Mouse (Mus musculus): ENCODE data around the gene Scd2.
"Not testable (repeated sequence)": the region's sequence is repeated elsewhere in the genome, so short reads cannot be mapped to it uniquely, and the experiment has no call there.

Scd2 gene

DNA sequence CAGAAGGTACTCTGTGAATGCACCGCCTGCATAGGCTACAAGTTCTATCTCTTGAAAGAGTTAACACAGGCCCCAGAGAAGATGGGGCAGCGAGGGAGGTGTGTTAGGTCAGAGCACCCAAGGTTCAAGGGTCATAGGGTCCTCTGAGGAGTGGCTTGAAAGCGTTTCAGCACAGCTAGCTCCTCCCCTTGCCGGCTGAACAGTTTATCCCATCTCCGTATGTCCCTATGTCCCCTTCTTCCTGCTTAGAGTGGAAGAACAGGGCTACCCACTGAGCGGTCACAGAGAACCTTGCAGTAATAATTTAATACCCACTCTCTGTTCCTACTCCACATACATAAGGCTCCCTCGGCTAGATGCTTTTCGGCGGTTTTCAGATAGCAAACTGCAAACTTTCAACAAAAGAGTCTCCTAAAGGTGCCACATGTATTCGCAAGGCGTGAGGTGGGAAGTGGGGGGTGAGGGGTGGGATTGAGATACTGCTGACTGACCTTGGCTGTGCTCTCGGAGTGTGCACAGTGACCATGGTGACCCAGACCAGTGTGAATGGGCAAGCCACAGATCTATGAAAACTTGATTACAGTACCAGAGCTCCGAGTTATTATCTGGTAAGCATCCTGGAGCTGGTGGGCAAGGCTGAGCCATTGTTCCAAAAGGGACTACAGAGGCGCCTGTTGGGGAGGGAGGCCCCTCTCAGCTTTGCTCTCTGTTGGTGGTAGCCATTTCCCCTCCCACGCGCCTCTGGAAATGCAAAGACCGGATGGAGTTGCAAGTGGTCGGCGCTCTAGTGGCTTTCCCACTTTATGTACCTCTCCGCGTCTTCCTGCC, at the start of gene Scd2:
Gene Scd2 (plus strand): TSS at position 734 of the 828 bp plus-strand sequence.
- DNase-seq (ENCODE audit: low spot score), result peak; percentile 51

DNA sequence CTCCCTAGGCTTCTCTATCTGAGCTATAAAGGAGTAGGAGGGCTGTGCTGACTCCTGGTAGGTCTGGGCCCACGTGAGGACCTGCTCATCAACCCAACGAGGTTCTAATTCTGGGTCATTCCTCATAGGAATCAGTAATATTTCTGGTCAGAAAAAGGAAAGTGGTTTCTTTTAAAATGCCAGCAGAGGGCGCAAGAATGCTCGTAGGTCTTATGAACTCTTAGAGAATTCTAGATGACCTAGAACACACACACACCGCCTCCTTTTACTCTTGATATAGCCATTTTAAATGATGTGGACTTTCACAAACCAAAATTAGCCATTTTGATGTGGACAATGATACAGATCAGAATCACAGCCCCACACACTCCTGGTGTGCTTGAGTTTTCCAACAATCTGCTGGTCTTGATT, 47.7 kb upstream of the Scd2 start:
- DNase-seq (ENCODE audit: low spot score), result no peak

DNA sequence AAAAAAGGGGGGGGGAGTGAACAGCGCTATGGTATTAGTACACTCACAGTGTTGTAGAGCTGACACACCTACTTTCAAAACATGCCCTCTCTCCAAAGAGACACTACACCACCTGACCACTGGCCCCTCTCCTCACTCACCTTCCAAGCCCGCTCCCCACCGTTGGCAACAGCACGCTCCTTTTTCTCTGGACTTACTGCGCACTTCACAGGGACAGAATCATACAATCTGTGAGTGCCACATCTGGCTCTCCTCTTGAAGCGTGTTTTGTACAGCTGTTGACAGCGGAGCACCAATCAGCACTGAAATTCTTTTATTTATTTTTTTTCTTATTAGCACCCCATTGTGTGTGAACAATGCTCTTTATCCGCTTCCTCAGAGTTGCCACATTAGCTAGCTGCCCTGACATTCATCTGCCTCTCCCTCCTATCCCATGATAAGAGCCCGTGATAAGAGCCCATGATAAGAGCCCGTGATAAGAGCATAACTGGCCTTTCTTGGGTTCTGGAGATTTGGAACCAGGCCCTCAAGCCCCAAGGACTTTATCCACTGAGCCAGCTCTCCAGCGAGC, 47.0 kb upstream of the Scd2 start:
- peak; percentile 73 for DNase-seq (ENCODE audit: low spot score)

DNA sequence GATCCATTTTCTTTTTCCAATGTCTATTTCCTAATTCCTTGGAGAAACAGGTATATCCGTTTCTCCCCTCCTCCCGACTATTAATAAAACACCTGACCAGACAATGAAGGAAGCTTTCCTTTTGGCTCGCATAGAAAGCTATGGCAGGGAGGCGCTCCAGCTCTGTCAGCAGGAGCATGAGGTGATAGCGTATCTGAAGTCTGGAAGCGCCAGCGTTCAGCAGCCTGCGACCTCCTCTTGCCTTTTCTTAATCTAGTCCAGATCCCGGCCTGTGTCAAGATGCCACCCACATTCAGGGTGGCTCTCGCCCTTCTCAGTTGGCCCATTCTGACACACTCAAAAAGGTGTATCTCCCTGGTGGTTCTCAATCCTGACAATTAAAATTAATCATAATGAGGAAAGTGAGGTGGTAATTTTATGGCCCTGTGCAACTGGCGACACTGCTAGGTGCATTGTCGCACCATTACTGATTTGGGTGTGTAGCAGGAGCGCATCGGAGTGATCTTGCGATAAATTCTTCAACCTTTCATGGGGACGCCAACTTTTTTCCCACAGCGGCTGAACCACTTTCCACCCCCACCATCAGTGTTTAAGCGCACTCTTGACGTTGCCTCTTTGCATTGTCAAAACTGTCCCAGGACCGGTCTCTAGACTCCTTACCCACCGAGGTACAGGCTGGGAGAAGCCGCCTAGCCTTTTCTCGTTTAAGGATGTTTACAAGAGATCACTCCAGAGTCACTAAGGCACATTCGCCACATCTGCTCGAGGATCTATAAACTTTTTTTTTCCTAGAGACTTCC, 46.0 kb upstream of the Scd2 start:
- peak; percentile 23 for DNase-seq (ENCODE audit: low spot score)

DNA sequence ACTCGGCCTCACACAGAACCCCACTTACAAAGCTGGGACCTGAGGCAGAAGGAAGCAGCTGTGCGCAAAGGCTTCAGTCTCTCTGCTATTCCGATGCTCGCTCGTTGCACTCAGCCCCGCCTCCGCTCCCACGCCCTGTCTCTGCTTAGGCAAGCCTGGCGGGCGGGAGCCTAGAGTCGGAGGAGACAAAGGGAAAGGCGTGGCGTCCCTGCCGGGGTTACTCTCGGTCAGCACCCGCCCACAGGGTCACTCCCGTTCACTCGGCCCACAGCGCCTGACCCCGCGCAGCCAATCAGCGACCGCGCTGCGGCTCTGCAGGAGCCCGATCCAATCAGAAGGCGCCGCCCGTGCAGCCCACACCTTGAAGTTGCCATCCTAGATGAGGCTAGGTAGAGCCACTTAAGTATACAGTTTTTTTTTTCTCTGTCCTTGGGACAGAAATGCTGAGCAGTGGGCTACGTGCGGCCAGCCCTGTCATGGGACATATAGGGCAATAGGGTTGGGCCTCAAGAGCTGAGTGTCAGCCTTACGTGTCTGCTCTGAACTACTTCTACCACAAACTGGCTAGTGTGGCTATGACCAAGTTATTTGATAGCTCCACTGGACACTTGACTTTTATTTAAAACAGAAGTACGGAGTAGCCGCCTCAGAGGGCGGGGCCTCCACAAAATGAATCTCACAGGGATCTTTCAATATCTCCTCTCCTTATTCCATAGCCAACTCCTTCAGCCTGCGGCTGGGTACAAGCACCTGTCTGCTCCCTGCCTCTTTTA, 45.2 kb upstream of the Scd2 start:
- peak; percentile 95 for DNase-seq (ENCODE audit: low spot score)

DNA sequence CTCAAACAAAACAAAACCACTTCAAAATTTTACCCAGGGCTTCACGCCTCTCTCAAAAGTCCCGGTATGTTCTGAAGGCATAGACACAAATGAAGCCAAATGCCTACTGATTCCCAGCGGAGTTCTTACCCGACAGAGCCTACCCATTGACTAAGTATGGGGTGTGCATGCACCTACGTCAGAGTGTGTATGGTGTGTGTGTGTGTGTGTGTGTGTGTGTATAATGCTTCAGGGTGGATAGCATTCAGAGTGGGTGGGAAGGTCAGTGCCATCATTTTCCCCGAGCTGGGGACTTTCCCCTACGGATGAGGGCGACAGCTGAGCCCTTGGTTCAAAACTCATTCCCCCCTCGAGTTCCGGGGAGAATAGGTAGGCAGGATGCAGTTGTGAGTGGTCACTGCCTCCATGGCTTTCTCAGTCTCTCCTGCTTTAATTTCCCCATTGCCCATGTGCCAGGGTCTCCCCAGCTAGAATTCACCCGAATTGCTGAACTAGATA, 44.6 kb upstream of the Scd2 start:
- DNase-seq (ENCODE audit: low spot score), result no peak

DNA sequence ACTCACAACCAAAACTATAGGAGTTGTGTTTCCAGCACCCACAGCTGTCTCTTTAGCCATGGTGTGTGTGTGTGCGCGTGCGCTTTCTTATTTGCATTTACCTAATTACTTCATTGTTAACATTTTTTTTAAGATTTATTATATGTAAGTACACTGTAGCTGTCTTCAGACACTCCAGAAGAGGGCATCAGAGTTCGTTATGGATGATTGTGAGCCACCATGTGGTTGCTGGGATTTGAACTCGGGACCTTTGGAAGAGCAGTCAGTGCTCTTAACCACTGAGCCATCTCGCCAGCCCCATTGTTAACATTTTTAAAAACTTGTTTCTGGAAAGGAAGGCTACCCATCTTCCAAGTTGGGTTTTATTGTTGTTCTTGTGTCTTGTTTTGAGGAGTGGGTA, 42.3 kb upstream of the Scd2 start:
- not testable (repeated sequence) for DNase-seq (ENCODE audit: low spot score)

DNA sequence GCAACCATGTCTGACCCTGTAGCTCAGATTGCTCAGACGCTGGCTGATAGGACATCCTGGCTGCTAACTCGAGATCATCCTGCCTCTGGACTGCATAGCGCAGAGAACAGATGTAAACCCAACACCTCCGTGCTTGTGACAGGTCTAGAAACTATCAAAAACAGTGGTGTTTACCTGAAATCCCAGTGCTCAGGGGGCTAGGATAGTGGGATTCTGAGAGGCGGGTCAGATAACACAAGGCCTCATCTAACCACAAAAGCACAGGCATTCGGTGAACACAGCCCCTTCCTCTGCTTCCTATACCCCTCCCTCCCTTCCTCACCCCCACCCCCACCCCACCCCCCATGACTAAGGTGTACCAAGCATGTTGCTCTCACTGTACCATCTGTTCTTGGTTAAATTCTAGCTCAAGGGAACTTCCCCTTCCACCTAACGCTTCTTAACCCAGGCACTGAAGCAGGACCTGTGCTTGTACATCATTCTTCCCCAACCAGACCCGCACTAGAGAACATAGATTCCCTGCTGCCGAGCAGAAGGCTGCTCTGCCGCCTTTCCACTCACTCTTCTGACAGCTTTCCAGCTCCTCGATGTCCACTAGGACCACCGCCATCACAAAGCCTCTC, 41.4 kb upstream of the Scd2 start:
- DNase-seq (ENCODE audit: low spot score), result no peak

DNA sequence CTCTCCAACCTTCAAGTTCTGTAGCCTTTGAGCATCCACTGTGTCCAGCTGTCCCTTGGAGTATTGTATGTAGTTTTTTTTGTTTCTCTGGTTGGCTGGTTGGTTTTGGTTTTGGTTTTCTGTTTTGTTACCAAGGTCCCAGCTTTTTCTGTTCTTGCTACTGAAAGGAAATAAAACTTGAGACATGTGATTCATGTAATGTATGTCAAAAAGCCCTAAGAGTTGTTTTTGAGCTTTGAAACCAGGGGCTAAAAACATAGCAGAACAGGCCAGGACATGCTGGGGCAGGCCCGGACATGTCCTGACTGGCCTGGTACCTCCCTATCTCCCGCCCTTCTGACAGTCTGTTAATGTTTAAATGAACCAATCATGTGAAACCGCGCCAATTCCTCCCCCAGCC, 39.4 kb upstream of the Scd2 start:
- DNase-seq (ENCODE audit: low spot score), result not testable (repeated sequence)

DNA sequence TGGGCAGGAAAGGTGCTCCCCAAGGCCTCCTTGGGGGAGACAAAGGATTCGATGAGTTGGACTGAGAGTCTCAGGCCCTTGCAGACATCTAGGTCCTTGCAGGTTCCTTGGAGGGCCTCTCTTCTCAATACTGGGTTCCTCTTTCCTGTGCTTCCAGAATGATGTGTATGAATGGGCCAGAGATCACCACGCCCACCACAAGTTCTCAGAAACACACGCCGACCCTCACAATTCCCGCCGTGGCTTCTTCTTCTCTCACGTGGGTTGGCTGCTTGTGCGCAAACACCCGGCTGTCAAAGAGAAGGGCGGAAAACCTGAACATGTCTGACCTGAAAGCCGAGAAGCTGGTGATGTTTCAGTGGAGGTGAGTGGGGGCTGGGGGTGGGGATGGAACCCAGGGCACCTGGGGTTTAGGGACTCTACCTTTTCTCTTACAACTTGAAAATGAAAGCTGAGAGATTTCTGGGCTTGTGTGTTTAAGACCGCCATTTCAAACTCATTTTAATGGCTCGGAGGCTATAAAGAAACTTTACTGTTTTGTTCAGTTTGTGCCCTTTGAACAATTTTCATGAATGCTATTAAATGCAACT, 36.0 kb upstream of the Scd2 start:
- no peak for DNase-seq (ENCODE audit: low spot score)

DNA sequence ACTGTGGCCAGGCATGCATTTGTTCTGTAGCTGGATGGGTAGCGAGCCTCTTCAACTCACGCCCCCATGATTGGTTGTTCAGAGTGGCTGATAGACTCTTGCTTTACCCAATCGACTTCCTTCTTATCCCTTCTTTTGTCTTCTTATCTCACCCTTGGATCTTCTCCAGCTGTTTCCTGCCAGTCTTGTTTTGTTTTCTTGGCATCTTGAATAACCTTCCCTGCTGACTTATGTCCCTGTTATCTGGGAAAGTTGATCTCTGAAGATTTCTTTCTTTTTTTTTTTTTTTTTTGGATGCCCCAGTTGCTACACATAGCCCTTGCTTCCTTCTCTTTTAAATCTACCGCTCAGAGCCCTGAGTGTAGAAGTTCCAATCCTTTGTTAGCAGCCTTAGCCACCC, 34.0 kb upstream of the Scd2 start:
- no peak for DNase-seq (ENCODE audit: low spot score)

DNA sequence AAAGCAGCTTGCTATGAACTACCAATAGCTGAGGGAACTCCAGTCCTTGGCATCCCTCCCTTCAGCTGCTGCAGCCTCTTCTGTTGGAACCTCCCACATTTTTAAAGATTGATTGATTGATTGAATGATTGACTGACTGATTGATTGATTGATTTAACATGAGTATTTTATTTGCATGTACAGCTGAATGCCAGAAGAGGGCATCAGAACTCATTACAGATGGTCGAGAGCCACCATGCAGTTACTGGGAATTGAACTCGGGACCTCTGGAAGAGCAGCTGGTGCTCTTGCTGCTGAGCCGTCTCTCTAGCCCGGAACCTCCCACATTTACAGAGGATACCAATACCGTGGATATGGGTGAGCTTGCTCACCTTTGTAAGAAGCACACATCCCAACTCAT, 33.0 kb upstream of the Scd2 start:
- no peak for DNase-seq (ENCODE audit: low spot score)

DNA sequence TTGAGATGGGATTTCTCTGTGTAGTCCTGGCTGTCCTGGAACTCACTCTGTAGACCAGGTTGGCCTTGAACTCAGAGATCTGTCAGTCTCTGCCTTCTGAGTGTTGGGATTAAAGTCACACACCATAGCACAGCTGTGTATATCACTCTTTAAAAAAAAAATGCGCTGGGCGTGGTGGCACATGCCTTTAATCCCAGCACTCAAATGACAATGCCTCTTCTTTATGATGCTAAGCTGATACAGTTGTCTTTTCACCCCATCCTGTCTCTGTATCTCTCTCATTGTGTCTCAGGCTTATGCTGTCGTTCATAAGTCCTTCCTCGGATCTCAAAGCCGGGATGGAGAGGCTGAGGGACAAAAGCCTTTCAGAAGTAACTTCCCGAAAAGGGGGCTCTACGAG, 31.7 kb upstream of the Scd2 start:
- DNase-seq (ENCODE audit: low spot score), result no peak

DNA sequence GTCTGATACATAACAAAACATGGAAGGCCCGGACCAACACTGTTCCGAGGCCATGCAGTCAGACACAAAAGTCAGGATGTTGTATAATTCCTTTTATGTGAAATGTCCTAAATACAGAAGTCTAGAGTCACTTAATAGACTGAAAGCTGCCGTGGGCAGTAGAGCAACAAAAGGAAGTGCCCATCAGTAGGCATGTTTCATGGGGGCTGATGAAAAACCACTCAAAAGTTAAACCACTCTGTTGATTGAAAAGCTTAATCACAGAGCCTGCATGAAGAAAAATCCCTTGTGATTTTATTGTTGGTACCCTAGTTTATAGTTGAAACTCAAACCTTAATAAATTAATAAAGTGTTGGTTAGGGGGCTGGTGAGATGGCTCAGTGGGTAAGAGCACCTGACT, 29.9 kb upstream of the Scd2 start:
- DNase-seq (ENCODE audit: low spot score), result no peak

DNA sequence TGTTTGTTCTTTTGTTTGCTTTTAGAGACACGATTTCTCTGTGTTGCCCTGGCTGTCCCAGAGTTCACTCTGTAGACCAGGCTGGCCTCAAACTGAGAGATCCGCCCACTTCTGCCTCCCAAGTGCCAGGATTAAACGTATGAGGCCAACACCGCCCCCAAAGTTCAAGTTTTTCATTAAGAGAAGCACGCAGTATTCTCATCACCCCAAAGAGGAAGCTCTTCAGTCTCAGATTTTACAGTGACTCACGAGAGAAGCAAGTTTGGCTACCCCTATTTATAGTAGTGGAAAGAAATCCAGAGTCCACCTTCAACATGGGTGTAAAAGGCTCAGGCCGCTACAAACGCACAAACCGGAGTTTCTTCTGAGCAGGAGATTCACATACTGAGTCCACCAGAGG, 29.2 kb upstream of the Scd2 start:
- no peak for DNase-seq (ENCODE audit: low spot score)

DNA sequence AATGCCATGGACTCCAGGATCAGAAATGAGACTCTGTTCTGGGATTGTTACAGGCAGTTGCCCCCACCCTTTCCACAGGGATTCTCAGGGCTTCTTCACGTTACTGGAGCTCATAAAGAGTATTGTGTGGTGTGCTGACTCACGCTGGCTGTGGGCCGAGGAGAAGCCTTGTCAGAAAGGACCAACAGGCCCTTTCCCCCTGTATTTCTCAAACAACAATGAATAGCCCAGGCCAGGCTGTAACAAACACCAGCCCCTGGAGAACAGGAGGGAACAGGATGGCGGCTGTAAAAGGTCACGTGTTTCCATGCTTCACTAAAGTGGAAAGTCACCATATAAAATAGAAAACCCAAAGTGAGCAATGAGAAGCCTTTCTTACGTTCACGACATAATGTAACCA, 28.2 kb upstream of the Scd2 start:
- DNase-seq (ENCODE audit: low spot score), result no peak

DNA sequence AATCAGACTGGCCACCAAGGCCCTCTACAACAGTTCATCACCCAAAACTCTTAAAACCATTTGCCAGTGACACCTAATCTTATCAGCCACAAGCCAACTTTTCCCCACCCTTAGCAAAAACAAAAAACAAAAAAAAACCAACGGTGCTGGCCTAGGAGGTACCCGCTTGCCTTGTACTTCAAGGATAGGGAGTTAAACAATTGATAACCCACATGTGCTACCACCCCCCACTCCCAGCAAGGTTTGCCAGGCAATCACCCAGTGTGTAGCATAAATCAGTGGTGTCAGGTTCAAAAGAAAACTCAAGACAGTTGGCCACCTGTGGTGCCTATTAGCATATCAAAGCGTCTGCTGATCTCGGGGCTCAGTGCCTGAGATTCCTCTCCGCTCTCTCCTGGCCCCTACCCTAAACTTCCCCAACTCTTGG, 27.6 kb upstream of the Scd2 start:
- no peak for DNase-seq (ENCODE audit: low spot score)

DNA sequence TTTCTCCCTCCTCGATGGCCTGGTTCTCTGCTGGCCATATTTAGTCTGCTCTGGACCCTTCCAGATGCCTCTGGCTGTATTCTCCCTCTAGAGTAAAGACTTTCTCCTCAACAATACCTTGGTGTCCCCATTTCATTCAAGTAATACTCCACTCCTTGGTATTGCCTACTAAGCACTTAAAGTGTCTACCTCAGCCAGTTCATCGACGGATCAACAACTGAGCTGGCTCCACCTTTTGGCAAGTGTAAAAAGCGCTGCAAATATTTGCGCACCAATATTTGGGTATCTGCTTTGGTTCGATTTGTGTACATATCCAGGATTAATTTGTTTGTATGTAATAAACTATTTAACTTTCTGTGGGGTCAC, 27.0 kb upstream of the Scd2 start:
- no peak for DNase-seq (ENCODE audit: low spot score)

DNA sequence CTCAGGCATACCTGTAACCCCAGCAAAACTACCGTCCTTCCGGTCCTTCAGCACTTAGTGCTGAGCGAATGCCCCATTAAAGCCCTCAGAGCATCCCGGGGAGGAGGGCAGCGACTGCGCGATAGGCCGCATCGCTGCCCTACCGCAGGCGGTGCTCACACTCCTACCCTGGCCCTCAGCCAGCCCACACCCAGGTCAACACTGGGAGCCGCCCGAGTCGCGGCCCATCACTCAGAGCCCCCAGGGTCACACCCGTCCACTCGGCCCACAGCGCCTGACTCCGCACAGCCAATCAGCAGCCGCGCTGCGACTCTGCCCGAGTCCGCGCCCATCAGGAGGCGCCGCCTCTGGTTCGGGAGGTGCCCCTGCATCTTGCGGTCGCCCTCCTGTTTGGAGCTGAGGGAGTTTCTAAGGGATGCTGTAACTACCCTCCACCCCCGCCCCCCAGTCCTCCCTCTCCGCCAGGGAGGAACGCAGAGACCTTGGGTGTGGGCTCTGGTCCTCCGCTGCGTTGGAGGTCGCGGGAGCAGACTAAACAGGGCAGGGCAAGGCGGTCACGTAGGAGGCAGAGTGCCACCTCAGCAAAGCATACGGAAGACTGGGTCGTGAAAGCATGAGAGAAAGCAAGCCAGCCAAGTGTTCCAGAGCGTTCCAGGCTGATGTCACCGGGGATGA, 26.5 kb upstream of the Scd2 start:
- DNase-seq (ENCODE audit: low spot score), result peak; percentile 96

DNA sequence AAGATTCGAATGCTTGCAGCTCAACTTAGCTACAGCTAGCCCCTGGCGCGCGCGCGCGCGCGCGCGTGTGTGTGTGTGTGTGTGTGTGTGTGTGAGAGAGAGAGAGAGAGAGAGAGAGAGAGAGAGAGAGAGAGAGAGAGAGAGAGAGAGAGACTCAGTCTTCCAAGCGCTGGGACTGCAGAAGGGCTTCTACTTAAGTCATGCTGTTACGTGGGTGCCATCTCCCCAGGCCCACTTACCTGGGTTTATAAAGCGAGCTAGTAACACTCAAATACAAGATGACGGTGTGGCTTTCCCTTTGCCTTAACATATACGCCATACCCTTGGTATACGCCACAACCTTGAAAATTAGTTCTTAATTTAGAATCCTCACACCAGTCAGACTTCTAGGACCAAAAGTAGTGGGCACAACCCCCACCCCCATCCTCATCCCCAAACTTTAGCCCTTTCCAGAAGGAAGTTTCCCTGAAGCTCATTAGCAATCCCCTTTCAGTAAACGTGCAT, 25.9 kb upstream of the Scd2 start:
- DNase-seq (ENCODE audit: low spot score), result no peak
